Mouse (Mus musculus): Measurements from ENCODE around the gene Il6st.

DNA sequence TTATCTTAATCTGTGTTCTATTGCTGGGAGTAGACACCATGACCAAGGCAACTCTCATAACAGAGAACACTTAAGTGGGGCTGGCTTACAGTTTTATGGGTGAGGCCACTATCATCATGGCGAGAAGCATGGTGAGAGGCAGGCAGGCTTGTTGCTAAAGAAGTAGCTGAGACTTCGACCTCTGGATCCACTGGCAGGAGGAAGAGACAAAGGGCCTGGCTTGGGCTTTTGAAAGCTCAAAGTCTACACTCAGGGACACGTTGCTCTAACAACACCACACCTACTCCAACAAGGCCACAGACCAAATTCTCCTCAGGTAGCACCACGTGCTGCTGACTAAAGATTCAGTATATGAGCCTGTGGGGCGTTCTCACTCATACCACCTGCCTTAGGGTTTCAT is 22.4 kb downstream of the Il6st start:
- TF ChIP-seq CTCF (conservative IDR thresholded peaks at IDR 0.05; ENCODE audit: low read length) (no peak), NANOG (IDR thresholded peaks at IDR 0.05; ENCODE audit: borderline replicate concordance, low read length) (no peak), POU5F1 (IDR thresholded peaks at IDR 0.05; ENCODE audit: borderline replicate concordance, low read length) (no peak)
